In genomic region chr8:61075059-61075458, GRCm38 (mm10) we compare ENCODE assay signal across 15 mouse cellular contexts.
DNase-seq lines count a peak whose midpoint lies in the region; ATAC-seq and TF ChIP-seq lines count a peak whose summit lies in the region.
"Had no signal": no experiment of that assay in that cellular context is flagged by ENCODE, and none has a peak within 500 bp of the region (broad histone marks: within the 10 kb centered on the region; RNA-seq: fewer than 3 reads in every experiment).

No protein-coding gene starts in this region.

- in situ Hi-C loops in CH12.LX (cut with MboI; ENCODE audit: low pct_ligation_motif_present, low pct_unique_long_range_greater_than_20kb, low sequenced_read_pairs) = no loop called here

- no peak overlapping the region for H3K4me3 ChIP-seq in forebrain, embryonic 15.5 days
- no peak overlapping the region for H3K4me3 ChIP-seq in forebrain, embryonic 10.5 days
- H3K4me3 ChIP-seq in CH12.LX (replicated peaks in 1 of 3; ENCODE audit: low read depth in 2 of 3, low read length in 2 of 3, poor library complexity in 1 of 3) = no peak overlapping the region
- H3K4me3 ChIP-seq: erythroblast, embryonic 14.5 days; intestine, embryonic 15.5 days had no signal

- ATAC-seq in forebrain, embryonic 15.5 days (replicated peaks) = peak; percentile 74
- ATAC-seq in erythroblast, adult 5-6 weeks (replicated peaks; ENCODE audit: low FRiP score, poor library complexity, severe bottlenecking) = no peak
- ATAC-seq: intestine, embryonic 15.5 days had no signal

- no peak for TF ChIP-seq EP300 in CH12.LX (IDR thresholded peaks at IDR 0.05; ENCODE audit: low read length)

- peaks cover 12% of the 10 kb centered on the region for H3K36me3 ChIP-seq in forebrain, embryonic 15.5 days
- H3K36me3 ChIP-seq in forebrain, embryonic 10.5 days (replicated peaks) = peaks cover 38% of the 10 kb centered on the region
- peaks cover 9 to 31% of the 10 kb centered on the region in 2 experiments for H3K36me3 ChIP-seq in CH12.LX (replicated peaks in 1 of 2; ENCODE audit: control insufficient read depth in 1 of 2, insufficient read depth in 1 of 2, low read length in 1 of 2)
- H3K36me3 ChIP-seq: intestine, embryonic 15.5 days had no signal

- no peaks in the 10 kb centered on the region for H3K79me2 ChIP-seq in CH12.LX (replicated peaks; ENCODE audit: control insufficient read depth, extremely low read depth, insufficient read depth, poor library complexity, severe bottlenecking)

- no peak for DNase-seq in forebrain, embryonic 10.5 days (ENCODE audit: extremely low spot score, low spot score)
- peak; percentile 4 for DNase-seq in left cerebral cortex, adult 11 months (ENCODE audit: low spot score)
- DNase-seq in left cerebral cortex, postnatal 36 days (ENCODE audit: low spot score in 2 of 2) = no peak
- no peak for DNase-seq in CH12.LX (ENCODE audit: extremely low read depth)
- DNase-seq in induced T-regulatory cell, adult 2 months (ENCODE audit: low read depth) = peak; percentile 28
- no peak for DNase-seq in spleen, adult 12 weeks (ENCODE audit: low spot score)
- DNase-seq: cerebellum, adult 2 months; heart, adult 11 months; layer of hippocampus, postnatal 36 days; right cerebral cortex, postnatal 25 days; thymus, adult 2 months had no signal

- TF ChIP-seq RAD21 in CH12.LX (IDR thresholded peaks at IDR 0.05; ENCODE audit: low read depth, low read length) = peak; percentile 60

- dilution Hi-C loops in CH12.LX (cut with MboI; ENCODE audit: extremely low pct_ligation_motif_present, extremely low pct_unique_long_range_greater_than_20kb, low sequenced_read_pairs) = no loop called here

- no peak for TF ChIP-seq POLR2A in CH12.LX (IDR thresholded peaks at IDR 0.05; ENCODE audit: low read depth, low read length)

- H3K4me1 ChIP-seq in forebrain, embryonic 15.5 days = no peaks in the 10 kb centered on the region
- no peaks in the 10 kb centered on the region for H3K4me1 ChIP-seq in forebrain, embryonic 10.5 days
- no peaks in the 10 kb centered on the region for H3K4me1 ChIP-seq in CH12.LX (ENCODE audit: control insufficient read depth in 1 of 2, insufficient read depth in 2 of 2)
- H3K4me1 ChIP-seq: intestine, embryonic 15.5 days had no signal

- no peak overlapping the region for H3K4me2 ChIP-seq in forebrain, embryonic 15.5 days (replicated peaks)
- no peak overlapping the region for H3K4me2 ChIP-seq in CH12.LX (ENCODE audit: insufficient read depth, low read depth, poor library complexity, severe bottlenecking)
- H3K4me2 ChIP-seq: intestine, embryonic 15.5 days had no signal

- peak in 1 of 2 experiments; percentile 49; a peak in 2 of 4 replicates for TF ChIP-seq CTCF in CH12.LX (conservative IDR thresholded peaks at IDR 0.05 in 1 of 2, IDR thresholded peaks at IDR 0.05 in 1 of 2; ENCODE audit: low read depth in 2 of 2, low read length in 2 of 2)

- no peak overlapping the region for H3K27ac ChIP-seq in forebrain, embryonic 15.5 days (replicated peaks)
- no peak overlapping the region for H3K27ac ChIP-seq in forebrain, embryonic 10.5 days
- no peak overlapping the region for H3K27ac ChIP-seq in CH12.LX (ENCODE audit: insufficient read depth, low read depth)
- H3K27ac ChIP-seq: intestine, embryonic 15.5 days had no signal

- H3K9ac ChIP-seq in forebrain, embryonic 15.5 days (replicated peaks) = no peak overlapping the region
- H3K9ac ChIP-seq in CH12.LX (ENCODE audit: insufficient read depth, low read depth) = no peak overlapping the region
- H3K9ac ChIP-seq: intestine, embryonic 15.5 days had no signal

- H3K27me3 ChIP-seq in forebrain, embryonic 15.5 days = no peaks in the 10 kb centered on the region
- H3K27me3 ChIP-seq in forebrain, embryonic 10.5 days (ENCODE audit: poor library complexity, severe bottlenecking) = no peaks in the 10 kb centered on the region
- no peaks in the 10 kb centered on the region for H3K27me3 ChIP-seq in CH12.LX (replicated peaks)
- H3K27me3 ChIP-seq: intestine, embryonic 15.5 days had no signal

- intact Hi-C loops in left cerebral cortex, postnatal 36 days (cut with DNase I) = loop anchor here (5.0 kb wide), 1 partner anchor 442 kb away; no protein-coding TSS in a partner anchor

- H3K9me3 ChIP-seq in forebrain, embryonic 15.5 days = no peaks in the 10 kb centered on the region
- H3K9me3 ChIP-seq in forebrain, embryonic 10.5 days = no peaks in the 10 kb centered on the region
- H3K9me3 ChIP-seq in CH12.LX (replicated peaks; ENCODE audit: low read length) = no peaks in the 10 kb centered on the region
- H3K9me3 ChIP-seq: intestine, embryonic 15.5 days had no signal

TF ChIP-seq in CH12.LX, 34 proteins besides CTCF, POLR2A, EP300 and RAD21:
- TF ChIP-seq SMC3 (IDR thresholded peaks at IDR 0.05; ENCODE audit: low read depth, low read length) = peak; percentile 35
- no peak for TF ChIP-seq NRF1 (IDR thresholded peaks at IDR 0.05; ENCODE audit: low read depth, low read length)

Comparison
In these comparisons a context has a peak if more than half of its experiments do, and no peak if none do; other contexts are left out.
1. DNase-seq: peak in left cerebral cortex, adult 11 months (single experiment) and induced T-regulatory cell, adult 2 months (single experiment); none in forebrain, embryonic 10.5 days (single experiment), left cerebral cortex, postnatal 36 days (0 of 2), CH12.LX (single experiment) and spleen, adult 12 weeks (single experiment).